Mouse (Mus musculus) liver, embryonic 13.5 days (tissue): ENCODE results near the gene Sar1a. TPM values are rescaled to one million over a fixed set of nuclear protein-coding genes. Genes with fewer than 3 reads are reported as not detected.

Source experiments
- ATAC-seq: fragments of 200-750 bp; cut with Nextera tagmentation; 2 replicates; pipeline ENCODE4 v1.8.0; 2017; ENCODE audit warnings: low read depth, mild to moderate bottlenecking, moderate number of reproducible peaks, moderate library complexity
- DNase-seq: peaks from one replicate; pipeline ENCODE4 v3.0.0; 2022
- H3K27ac ChIP-seq: fragments of 300-500 bp; sonication (generic); 2 replicates; pipeline ENCODE4 v1.5.1; 2015; ENCODE audit warnings: moderate library complexity, mild to moderate bottlenecking, inconsistent platforms
- H3K27me3 ChIP-seq: fragments of 300-500 bp; sonication (generic); 2 replicates; pipeline ENCODE4 v1.6.1; 2015; ENCODE audit warnings: mild to moderate bottlenecking, inconsistent platforms
- H3K36me3 ChIP-seq: fragments of 300-500 bp; sonication (generic); 2 replicates; pipeline ENCODE4 v1.6.1; 2015; ENCODE audit warnings: mild to moderate bottlenecking, inconsistent platforms
- H3K4me1 ChIP-seq: fragments of 300-500 bp; sonication (generic); replicated peaks from 2 replicates; pipeline ENCODE4 v1.6.1; 2015; ENCODE audit warnings: inconsistent platforms
- H3K4me2 ChIP-seq: fragments of 300-500 bp; sonication (generic); 2 replicates; pipeline ENCODE4 v1.6.1; 2015; ENCODE audit warnings: inconsistent platforms, mild to moderate bottlenecking, moderate library complexity
- H3K4me3 ChIP-seq: fragments of 300-500 bp; sonication (generic); replicated peaks from 2 replicates; pipeline ENCODE4 v1.5.1; 2015; ENCODE audit warnings: mild to moderate bottlenecking, inconsistent platforms
- H3K9ac ChIP-seq: fragments of 300-500 bp; sonication (generic); 2 replicates; pipeline ENCODE4 v1.6.1; 2015; ENCODE audit warnings: mild to moderate bottlenecking, inconsistent platforms
- H3K9me3 ChIP-seq: fragments of 300-500 bp; sonication (generic); replicated peaks from 2 replicates; pipeline ENCODE4 v1.6.1; 2016; ENCODE audit warnings: inconsistent platforms
- WGBS: fragments of 180-500 bp; shearing (Covaris S2); methylation state at CpG from one replicate; pipeline ENCODE4 v1.1.7; 2015; ENCODE audit not compliant: insufficient replicate concordance; 5-methylcytosine and 5-hydroxymethylcytosine counted together
- polyA plus RNA-seq: library from polyadenylated mRNA; unstranded; fragments of >200 nt; fragmentation: Nextera tagmentation; extraction: Ambion mirVana; gene quantifications from 2 replicates; pipeline ENCODE4 v1.2.1, GENCODE M21; 2015

Gene Sar1a
- polyA plus RNA-seq, 1 experiment from 2014 or later, result 89.1 TPM

DNA sequence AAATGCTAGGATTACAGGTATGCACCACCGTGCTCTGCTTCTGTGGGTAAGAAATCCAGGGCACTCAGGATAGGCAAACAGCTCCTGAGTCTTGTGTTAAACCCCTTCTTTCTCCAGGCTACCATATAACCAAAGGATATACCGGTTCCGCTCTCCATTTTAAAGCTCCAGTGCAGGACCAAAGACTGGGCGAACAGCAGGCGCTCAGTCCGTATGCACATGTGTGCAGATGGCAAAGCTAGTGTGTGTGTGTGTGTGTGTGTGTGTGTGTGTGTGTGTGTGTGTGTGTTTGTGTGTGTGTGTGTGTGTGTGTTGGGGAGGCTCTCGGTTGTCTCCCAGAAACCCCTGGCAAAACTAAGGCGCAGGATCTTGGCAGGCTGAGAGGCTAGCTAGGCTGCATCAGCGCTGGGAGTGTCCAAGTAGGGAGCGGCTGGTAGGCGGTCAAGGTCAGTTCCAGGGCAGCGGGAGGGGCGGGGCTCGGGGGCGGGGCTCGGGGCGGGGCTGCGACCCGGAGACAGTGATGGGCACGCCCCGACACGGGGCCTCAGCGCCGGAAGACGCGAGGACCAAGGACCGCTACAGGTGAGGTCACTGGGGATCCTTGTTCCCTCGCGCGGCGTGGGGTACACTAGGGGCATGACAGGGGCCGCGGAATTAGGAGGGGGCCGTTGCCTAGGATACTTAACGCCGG is 34.8 kb downstream of the Sar1a start, which contains the start of gene Aifm2:
Aifm2 (plus strand) TSS at position 493 of the 691 bp plus-strand sequence.
- Histone ChIP-seq H3K9ac (peak within 1 kb of the TSS; percentile 63), H3K36me3 (no peaks in the 10 kb centered on the region), H3K27me3 (no peaks in the 10 kb centered on the region), H3K4me3 (peak within 1 kb of the TSS; percentile 64), H3K27ac (no peak within 1 kb of the TSS), H3K4me2 (peak within 1 kb of the TSS; percentile 87), H3K9me3 (no peaks in the 10 kb centered on the region), H3K4me1 (peaks cover 21% of the 10 kb centered on the region)
- DNase-seq (peak; percentile 53), ATAC-seq (peak; percentile 91)
- WGBS, result 14% methylated on average over 31 of the region's 36 CpGs

DNA sequence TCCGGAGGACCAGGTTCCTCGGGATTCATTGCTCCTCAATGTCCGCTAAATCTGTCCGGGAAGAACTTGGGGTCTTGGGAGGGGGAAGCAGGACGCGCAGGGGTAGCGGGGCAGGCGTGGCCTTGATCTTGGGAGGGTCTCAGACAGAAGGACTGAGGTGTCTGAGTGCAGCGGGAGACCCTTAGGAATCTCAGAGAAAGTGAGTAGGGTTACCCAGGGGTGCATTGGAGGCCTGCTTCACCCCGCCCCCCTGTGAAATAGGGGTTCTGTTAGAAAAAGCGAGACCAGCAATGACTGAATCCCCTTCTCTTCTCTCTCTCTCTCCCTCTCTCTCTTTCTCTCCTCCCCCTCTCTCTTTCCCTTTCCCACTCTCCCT is 35.4 kb downstream of the Sar1a start:
- Histone ChIP-seq H3K9me3 (no peaks in the 10 kb centered on the region), H3K9ac (peak overlapping the region; percentile 63), H3K36me3 (no peaks in the 10 kb centered on the region), H3K4me1 (peaks cover 21% of the 10 kb centered on the region), H3K4me2 (peak overlapping the region; percentile 87), H3K27ac (no peak overlapping the region), H3K4me3 (peak overlapping the region; percentile 64), H3K27me3 (no peaks in the 10 kb centered on the region)
- ATAC-seq (0 out of 2 replicates have a peak, but pooled peaks have one; percentile 1), DNase-seq (no peak)
- 6% methylated on average over 11 of the region's 11 CpGs for WGBS

DNA sequence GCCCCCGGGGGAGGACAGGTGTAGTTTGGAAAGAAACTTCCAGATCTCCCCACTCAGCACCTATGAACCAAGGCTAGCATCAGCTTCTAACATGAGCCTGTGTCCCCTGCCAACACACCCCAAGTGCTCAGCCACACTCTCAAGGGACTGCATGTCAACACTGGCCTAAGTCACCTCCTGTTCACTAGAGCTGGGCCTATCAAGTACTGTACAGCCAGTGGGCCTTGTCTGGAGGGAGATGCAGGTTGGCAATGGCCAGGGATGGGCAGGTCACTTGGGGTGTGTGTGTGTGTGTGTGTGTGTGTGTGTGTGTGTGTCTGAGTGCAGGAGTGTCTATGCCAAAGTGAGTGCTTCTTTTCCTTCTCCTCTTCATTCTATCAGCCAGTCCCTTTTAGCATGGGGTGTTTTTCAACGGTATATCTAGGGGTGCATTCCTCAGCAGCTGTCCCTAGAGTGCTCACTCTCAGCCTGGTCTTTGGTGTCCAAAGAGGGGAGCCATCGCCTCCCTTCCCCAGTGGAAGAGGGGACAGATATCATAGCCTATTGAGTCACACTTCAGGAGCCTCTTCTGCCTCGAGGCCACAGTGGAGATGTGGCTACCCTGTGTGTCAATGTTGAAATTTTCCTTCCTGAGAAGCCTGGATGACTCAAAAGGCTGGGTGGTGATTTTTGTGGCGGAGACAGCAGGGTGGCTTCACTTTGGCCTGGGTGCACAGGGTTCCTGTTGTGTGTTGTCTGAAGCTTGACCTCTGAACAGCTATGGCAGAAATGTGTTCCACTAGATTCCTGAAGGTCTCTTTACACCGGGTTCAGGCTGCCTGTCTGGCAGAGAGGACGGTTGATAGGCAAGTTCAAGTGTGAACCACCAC is 36.1 kb downstream of the Sar1a start:
- no peak overlapping the region for H3K4me3 ChIP-seq
- no peak for DNase-seq
- H3K36me3 ChIP-seq, result no peaks in the 10 kb centered on the region
- 56% methylated on average over 7 of the region's 7 CpGs for WGBS
- ATAC-seq, result no peak
- no peak overlapping the region for H3K9ac ChIP-seq
- no peak overlapping the region for H3K27ac ChIP-seq
- H3K27me3 ChIP-seq, result no peaks in the 10 kb centered on the region
- peaks cover 21% of the 10 kb centered on the region for H3K4me1 ChIP-seq
- H3K9me3 ChIP-seq, result no peaks in the 10 kb centered on the region
- H3K4me2 ChIP-seq, result peak overlapping the region; percentile 87

DNA sequence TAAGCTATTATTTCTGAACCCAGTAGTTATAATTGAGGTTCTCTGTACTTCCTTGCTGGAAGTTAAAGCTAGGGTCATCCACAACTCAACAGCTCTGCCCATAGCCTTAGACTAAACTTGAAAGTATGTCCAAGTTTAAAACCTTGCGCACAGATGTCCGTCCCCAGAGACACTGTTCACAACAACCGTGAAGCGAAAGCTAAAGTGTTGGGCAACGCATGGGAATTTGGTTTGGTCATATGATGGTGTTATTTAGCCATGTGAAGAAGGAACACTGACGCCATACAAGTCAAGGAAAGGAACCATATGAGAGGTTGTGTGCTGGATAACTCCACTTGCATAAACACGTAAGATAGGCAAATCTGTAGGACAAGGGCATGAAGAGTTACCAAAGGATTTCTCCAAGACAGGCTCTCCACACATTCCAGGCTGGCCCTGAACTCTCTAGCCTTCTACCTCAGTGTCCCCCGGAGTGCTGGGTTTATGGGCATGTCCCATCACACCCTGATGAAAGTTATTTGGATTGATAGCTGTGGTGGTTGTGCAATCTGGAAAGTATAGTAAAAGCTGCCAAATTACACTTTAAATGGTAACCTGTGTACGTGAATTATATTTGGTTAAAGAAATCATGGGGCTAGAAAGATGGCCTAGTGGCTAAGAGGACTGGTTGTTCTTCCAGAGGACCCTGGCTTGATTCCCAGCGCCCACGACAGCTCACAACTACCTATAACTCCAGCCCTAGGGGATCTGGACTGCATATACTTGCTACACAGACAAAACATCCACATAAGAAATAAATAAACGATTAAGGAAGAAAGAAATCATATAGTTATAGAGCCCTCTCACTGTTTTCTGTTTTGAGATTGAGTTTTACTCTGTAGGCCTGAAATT is 37.6 kb downstream of the Sar1a start:
- Histone ChIP-seq H3K4me1 (peaks cover 21% of the 10 kb centered on the region), H3K27me3 (no peaks in the 10 kb centered on the region), H3K9me3 (no peaks in the 10 kb centered on the region), H3K4me3 (no peak overlapping the region), H3K9ac (no peak overlapping the region), H3K4me2 (no peak overlapping the region), H3K27ac (no peak overlapping the region), H3K36me3 (no peaks in the 10 kb centered on the region)
- DNase-seq (no peak), ATAC-seq (no peak)
- WGBS, result 72% methylated on average over 12 of the region's 12 CpGs

DNA sequence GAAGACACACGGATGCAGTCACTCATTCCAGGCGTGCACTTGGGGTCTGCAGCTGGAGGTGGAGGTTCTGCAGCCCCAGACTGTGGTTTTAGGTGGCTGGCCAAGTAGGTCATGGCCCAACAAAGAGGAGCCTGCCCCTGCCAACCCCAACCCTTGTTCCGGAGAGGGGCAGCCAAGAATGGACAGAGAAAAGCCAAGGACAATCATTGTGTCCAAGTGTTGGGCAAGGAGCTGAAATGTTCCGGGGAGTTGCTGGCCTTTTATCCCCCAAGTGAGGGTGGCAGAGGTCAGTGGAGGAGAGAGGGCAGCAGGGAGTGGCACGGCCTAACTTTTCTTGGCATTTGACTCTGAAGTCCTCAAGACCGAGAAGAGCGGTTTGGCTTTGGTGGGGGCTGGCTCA is 40.2 kb downstream of the Sar1a start:
- H3K4me3 ChIP-seq, result no peak overlapping the region
- DNase-seq (no peak), ATAC-seq (no peak)
- 75% methylated on average over 7 of the region's 7 CpGs for WGBS
- peaks cover 10% of the 10 kb centered on the region for H3K4me1 ChIP-seq
- no peak overlapping the region for H3K9ac ChIP-seq
- H3K27ac ChIP-seq, result no peak overlapping the region
- H3K36me3 ChIP-seq, result no peaks in the 10 kb centered on the region
- H3K27me3 ChIP-seq, result no peaks in the 10 kb centered on the region
- no peak overlapping the region for H3K4me2 ChIP-seq
- H3K9me3 ChIP-seq, result no peaks in the 10 kb centered on the region

DNA sequence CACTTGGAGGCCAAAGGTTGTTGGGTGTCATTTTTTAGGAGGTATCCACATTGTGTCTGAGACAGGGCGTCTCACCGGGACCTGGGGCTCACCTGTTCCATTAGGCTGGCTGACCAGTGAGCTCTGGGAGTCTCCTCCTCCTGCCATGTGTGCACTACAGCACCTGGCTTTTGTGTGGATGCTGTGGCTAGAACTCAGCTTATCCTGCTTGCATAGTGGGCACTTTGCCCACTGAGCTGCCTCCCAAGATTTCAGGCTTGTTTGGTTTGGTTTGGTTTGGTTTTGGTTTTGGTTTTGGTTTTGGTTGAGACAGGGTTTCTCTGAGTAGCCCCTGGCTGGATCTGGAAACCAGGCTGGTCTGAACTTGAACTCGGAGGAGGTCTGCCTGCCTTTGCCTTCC is 42.1 kb downstream of the Sar1a start:
- DNase-seq, result no peak
- Histone ChIP-seq H3K27me3 (no peaks in the 10 kb centered on the region), H3K9ac (no peak overlapping the region), H3K36me3 (no peaks in the 10 kb centered on the region), H3K4me3 (no peak overlapping the region), H3K4me1 (no peaks in the 10 kb centered on the region), H3K27ac (no peak overlapping the region), H3K9me3 (no peaks in the 10 kb centered on the region), H3K4me2 (no peak overlapping the region)
- no peak for ATAC-seq
- 61% methylated on average over 3 of the region's 3 CpGs for WGBS

DNA sequence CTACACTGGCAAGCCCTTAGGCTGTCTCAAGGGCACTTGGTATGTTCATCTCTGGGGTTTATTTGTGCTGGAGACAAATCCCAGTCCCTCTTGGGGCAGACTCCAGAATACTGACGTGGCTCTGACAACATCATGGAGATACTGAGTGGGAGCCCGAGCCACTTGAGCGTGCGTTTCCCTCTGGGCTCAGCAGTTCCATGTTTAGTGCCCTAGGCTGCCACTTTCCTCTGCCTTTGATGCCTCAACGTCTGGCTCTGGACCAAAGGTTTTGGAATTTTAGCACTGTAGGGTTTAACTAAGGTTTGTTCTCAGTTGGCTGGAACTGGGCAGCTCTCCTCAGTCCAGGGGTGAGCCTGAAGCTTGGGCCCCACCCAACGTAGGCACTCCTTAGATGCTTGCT is 43.2 kb downstream of the Sar1a start:
- no peak overlapping the region for H3K27ac ChIP-seq
- no peaks in the 10 kb centered on the region for H3K27me3 ChIP-seq
- DNase-seq (no peak), ATAC-seq (no peak)
- H3K36me3 ChIP-seq, result no peaks in the 10 kb centered on the region
- no peaks in the 10 kb centered on the region for H3K4me1 ChIP-seq
- WGBS, result 66% methylated on average over 6 of the region's 6 CpGs
- no peak overlapping the region for H3K4me3 ChIP-seq
- no peaks in the 10 kb centered on the region for H3K9me3 ChIP-seq
- no peak overlapping the region for H3K9ac ChIP-seq
- H3K4me2 ChIP-seq, result no peak overlapping the region

DNA sequence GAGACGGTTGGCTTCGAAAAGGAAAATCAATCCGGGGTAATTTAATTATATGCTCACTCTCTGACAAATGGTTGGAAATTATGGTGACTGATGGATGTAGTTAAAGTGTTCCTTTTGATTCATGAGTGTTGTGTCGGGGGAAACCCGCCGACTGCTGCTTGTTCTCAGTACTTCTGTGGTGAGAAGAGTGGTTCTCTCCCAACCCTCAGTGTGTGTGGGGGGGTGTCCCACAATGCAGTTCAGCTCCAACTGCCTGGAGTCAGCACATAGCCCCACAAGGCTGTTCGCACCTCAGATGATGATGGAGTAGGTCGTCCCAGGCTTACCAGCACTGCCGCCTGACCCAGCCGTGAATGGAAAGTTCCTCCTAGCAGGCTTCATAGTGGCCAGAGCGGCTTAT is 49.1 kb downstream of the Sar1a start:
- no peak for DNase-seq
- Histone ChIP-seq H3K27ac (no peak overlapping the region), H3K9ac (no peak overlapping the region), H3K9me3 (no peaks in the 10 kb centered on the region), H3K27me3 (no peaks in the 10 kb centered on the region), H3K4me1 (no peaks in the 10 kb centered on the region), H3K36me3 (no peaks in the 10 kb centered on the region), H3K4me2 (no peak overlapping the region), H3K4me3 (no peak overlapping the region)
- ATAC-seq, result no peak
- WGBS, result 70% methylated on average over 11 of the region's 11 CpGs

DNA sequence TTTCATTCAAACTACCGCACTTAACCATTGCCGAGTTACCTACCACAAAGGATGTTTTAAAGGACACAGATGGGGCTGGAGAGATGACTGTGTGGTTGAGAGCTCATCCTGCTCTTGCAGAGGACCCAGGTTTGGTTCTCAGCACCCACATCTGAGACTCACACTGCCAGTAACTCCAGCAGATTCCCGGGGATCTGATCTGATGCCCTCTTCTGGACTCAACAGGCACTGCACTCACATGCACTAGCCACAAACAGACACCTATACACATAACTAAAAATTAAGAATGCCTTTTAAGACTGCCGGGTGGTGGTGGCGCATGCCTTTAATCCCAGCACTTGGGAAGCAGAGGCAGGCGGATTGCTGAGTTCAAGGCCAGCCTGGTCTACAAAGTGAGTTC is 50.1 kb downstream of the Sar1a start:
- Histone ChIP-seq H3K9ac (no peak overlapping the region), H3K27ac (no peak overlapping the region), H3K36me3 (no peaks in the 10 kb centered on the region), H3K27me3 (no peaks in the 10 kb centered on the region), H3K9me3 (no peaks in the 10 kb centered on the region), H3K4me1 (no peaks in the 10 kb centered on the region), H3K4me3 (no peak overlapping the region), H3K4me2 (no peak overlapping the region)
- DNase-seq, result no peak
- no peak for ATAC-seq
- 85% methylated on average over 6 of the region's 6 CpGs for WGBS

DNA sequence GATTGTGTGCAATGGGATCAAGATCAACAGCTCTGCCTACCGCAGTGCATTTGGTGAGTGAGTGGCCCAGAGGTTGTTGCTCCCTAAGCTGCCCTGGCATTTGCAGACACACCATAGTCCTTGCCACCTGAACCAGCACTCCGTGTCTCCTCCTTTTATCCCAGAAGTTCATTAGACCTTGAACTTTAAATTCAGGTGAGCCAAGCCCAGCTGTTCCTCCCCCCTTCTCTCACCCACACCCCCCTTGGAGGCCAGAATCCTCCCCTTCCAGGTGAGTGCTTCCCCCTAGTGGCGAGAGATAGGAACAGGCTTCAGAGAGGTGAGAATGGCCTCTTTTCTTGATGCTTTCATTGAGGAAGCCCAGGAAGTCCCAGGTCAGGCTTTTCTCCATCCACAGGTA is 54.3 kb downstream of the Sar1a start:
- 37% methylated on average over 3 of the region's 3 CpGs for WGBS
- ATAC-seq, result no peak

DNA sequence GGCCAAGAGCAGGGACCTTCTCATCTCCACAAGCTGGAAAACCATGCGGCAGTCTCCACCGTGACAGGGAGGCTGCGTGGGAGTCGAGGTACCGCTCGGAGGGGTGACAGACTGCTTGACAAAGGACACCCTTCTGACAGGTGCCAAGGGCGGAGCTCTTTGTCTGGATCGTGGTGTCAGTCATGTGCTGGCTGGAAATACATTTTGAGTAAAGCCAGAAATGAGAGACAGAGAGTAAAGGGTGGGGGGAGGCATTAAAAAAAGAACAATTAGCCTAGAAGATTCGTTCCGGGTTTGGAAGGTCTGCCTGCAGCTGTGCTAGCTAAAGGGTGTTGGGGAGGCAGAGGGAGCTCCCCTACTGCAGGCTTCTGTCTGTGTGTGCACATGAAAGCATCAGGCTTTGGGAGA is 56.6 kb downstream of the Sar1a start:
- no peaks in the 10 kb centered on the region for H3K36me3 ChIP-seq
- no peak overlapping the region for H3K4me2 ChIP-seq
- H3K4me3 ChIP-seq, result no peak overlapping the region
- DNase-seq, result no peak
- 73% methylated on average over 10 of the region's 10 CpGs for WGBS
- no peak overlapping the region for H3K27ac ChIP-seq
- no peak overlapping the region for H3K9ac ChIP-seq
- H3K27me3 ChIP-seq, result no peaks in the 10 kb centered on the region
- ATAC-seq, result no peak
- no peaks in the 10 kb centered on the region for H3K4me1 ChIP-seq
- no peaks in the 10 kb centered on the region for H3K9me3 ChIP-seq

More for the DNA sequence above, 54.3 kb downstream of the Sar1a start:
- Histone ChIP-seq H3K4me3 (no peak overlapping the region), H3K4me1 (no peaks in the 10 kb centered on the region), H3K27ac (no peak overlapping the region), H3K9me3 (no peaks in the 10 kb centered on the region), H3K27me3 (no peaks in the 10 kb centered on the region), H3K9ac (no peak overlapping the region), H3K4me2 (no peak overlapping the region), H3K36me3 (no peaks in the 10 kb centered on the region)
- no peak for DNase-seq
